Mouse (Mus musculus): Measurements from ENCODE around the gene Rc3h2. TPM values are rescaled to one million over a fixed set of nuclear protein-coding genes. Genes with fewer than 3 reads are reported as not detected.
A peak's percentile ranks its signal among the peaks of the same experiment; 100 is the strongest.

The Rc3h2 gene
- polyA plus RNA-seq (2012; rRNA removed): 7.2 and 8.2 TPM in 2 replicates

GRCm38 (mm10) chr2:37422306-37423304, at the start of gene Rc3h2:
Gene Rc3h2, minus strand, starts transcription at chr2:37422903.
- no peaks in the 10 kb centered on the region for H3K27me3 ChIP-seq (ENCODE audit: control insufficient read depth, insufficient read depth, low read length)
- no peak for TF ChIP-seq CTCF (IDR thresholded peaks at IDR 0.05; ENCODE audit: control insufficient read depth, insufficient read depth, insufficient replicate concordance, low read depth, low read length)
- peak; percentile 98 for TF ChIP-seq POLR2A (IDR thresholded peaks at IDR 0.05; ENCODE audit: control insufficient read depth, low read depth, low read length)
- H3K4me3 ChIP-seq (ENCODE audit: control insufficient read depth, low read depth, low read length): peak within 1 kb of the TSS; percentile 92
- no peaks in the 10 kb centered on the region for H3K4me1 ChIP-seq (ENCODE audit: control insufficient read depth, insufficient read depth, low read length)
- H3K36me3 ChIP-seq (ENCODE audit: control insufficient read depth, insufficient read depth, low read length): no peaks in the 10 kb centered on the region
- H3K27ac ChIP-seq (ENCODE audit: control insufficient read depth, insufficient read depth, low read depth, low read length): peak within 1 kb of the TSS; percentile 78

- TF ChIP-seq CTCF (IDR thresholded peaks at IDR 0.05; ENCODE audit: control insufficient read depth, insufficient read depth, insufficient replicate concordance, low read depth, low read length) (no peak), POLR2A (IDR thresholded peaks at IDR 0.05; ENCODE audit: control insufficient read depth, low read depth, low read length) (no peak)
- Histone ChIP-seq H3K27ac (ENCODE audit: control insufficient read depth, insufficient read depth, low read depth, low read length) (no peak overlapping the region), H3K36me3 (ENCODE audit: control insufficient read depth, insufficient read depth, low read length) (no peaks in the 10 kb centered on the region), H3K4me3 (ENCODE audit: control insufficient read depth, low read depth, low read length) (no peak overlapping the region), H3K4me1 (ENCODE audit: control insufficient read depth, insufficient read depth, low read length) (no peaks in the 10 kb centered on the region), H3K27me3 (ENCODE audit: control insufficient read depth, insufficient read depth, low read length) (no peaks in the 10 kb centered on the region)
These were observed 43.6 kb upstream of the Rc3h2 start for GRCm38 (mm10) chr2:37466266-37466665.

GRCm38 (mm10) chr2:37460707-37461106, 38.0 kb upstream of the Rc3h2 start:
- TF ChIP-seq POLR2A (IDR thresholded peaks at IDR 0.05; ENCODE audit: control insufficient read depth, low read depth, low read length): no peak
- no peak for TF ChIP-seq CTCF (IDR thresholded peaks at IDR 0.05; ENCODE audit: control insufficient read depth, insufficient read depth, insufficient replicate concordance, low read depth, low read length)
- Histone ChIP-seq H3K4me3 (ENCODE audit: control insufficient read depth, low read depth, low read length) (no peak overlapping the region), H3K27me3 (ENCODE audit: control insufficient read depth, insufficient read depth, low read length) (no peaks in the 10 kb centered on the region), H3K36me3 (ENCODE audit: control insufficient read depth, insufficient read depth, low read length) (no peaks in the 10 kb centered on the region), H3K27ac (ENCODE audit: control insufficient read depth, insufficient read depth, low read depth, low read length) (no peak overlapping the region), H3K4me1 (ENCODE audit: control insufficient read depth, insufficient read depth, low read length) (no peaks in the 10 kb centered on the region)

- Histone ChIP-seq H3K4me3 (ENCODE audit: control insufficient read depth, low read depth, low read length) (peak overlapping the region; percentile 95), H3K27me3 (ENCODE audit: control insufficient read depth, insufficient read depth, low read length) (no peaks in the 10 kb centered on the region), H3K36me3 (ENCODE audit: control insufficient read depth, insufficient read depth, low read length) (no peaks in the 10 kb centered on the region), H3K27ac (ENCODE audit: control insufficient read depth, insufficient read depth, low read depth, low read length) (peak overlapping the region; percentile 88), H3K4me1 (ENCODE audit: control insufficient read depth, insufficient read depth, low read length) (peaks cover 4% of the 10 kb centered on the region)
- no peak for TF ChIP-seq CTCF (IDR thresholded peaks at IDR 0.05; ENCODE audit: control insufficient read depth, insufficient read depth, insufficient replicate concordance, low read depth, low read length)
- no peak; the same call in 1 of the 2 replicates for TF ChIP-seq POLR2A (IDR thresholded peaks at IDR 0.05; ENCODE audit: control insufficient read depth, low read depth, low read length)
These were observed 29.7 kb upstream of the Rc3h2 start for GRCm38 (mm10) chr2:37452376-37452760.

- H3K4me3 ChIP-seq (ENCODE audit: control insufficient read depth, low read depth, low read length): peak overlapping the region; percentile 95
- TF ChIP-seq CTCF (IDR thresholded peaks at IDR 0.05; ENCODE audit: control insufficient read depth, insufficient read depth, insufficient replicate concordance, low read depth, low read length) (no peak), POLR2A (IDR thresholded peaks at IDR 0.05; ENCODE audit: control insufficient read depth, low read depth, low read length) (peak; percentile 92)
- H3K27ac ChIP-seq (ENCODE audit: control insufficient read depth, insufficient read depth, low read depth, low read length): peak overlapping the region; percentile 88
- H3K4me1 ChIP-seq (ENCODE audit: control insufficient read depth, insufficient read depth, low read length): peaks cover 4% of the 10 kb centered on the region
- no peaks in the 10 kb centered on the region for H3K27me3 ChIP-seq (ENCODE audit: control insufficient read depth, insufficient read depth, low read length)
- no peaks in the 10 kb centered on the region for H3K36me3 ChIP-seq (ENCODE audit: control insufficient read depth, insufficient read depth, low read length)
These were observed 29.1 kb upstream of the Rc3h2 start for GRCm38 (mm10) chr2:37451667-37452375.

- no peaks in the 10 kb centered on the region; the same call in 1 of the 2 replicates for H3K4me1 ChIP-seq (ENCODE audit: control insufficient read depth, insufficient read depth, low read length)
- H3K4me3 ChIP-seq (ENCODE audit: control insufficient read depth, low read depth, low read length): peak within 1 kb of the TSS; percentile 97
- TF ChIP-seq CTCF (IDR thresholded peaks at IDR 0.05; ENCODE audit: control insufficient read depth, insufficient read depth, insufficient replicate concordance, low read depth, low read length) (no peak), POLR2A (IDR thresholded peaks at IDR 0.05; ENCODE audit: control insufficient read depth, low read depth, low read length) (peak; percentile 83)
- no peaks in the 10 kb centered on the region for H3K27me3 ChIP-seq (ENCODE audit: control insufficient read depth, insufficient read depth, low read length)
- H3K36me3 ChIP-seq (ENCODE audit: control insufficient read depth, insufficient read depth, low read length): no peaks in the 10 kb centered on the region
- H3K27ac ChIP-seq (ENCODE audit: control insufficient read depth, insufficient read depth, low read depth, low read length): peak within 1 kb of the TSS; percentile 89
These were observed 20.2 kb upstream of the Rc3h2 start, which contains the start of the genes Zbtb26, Zbtb6 and Rabgap1 for GRCm38 (mm10) chr2:37442611-37443591. Gene Zbtb26, minus strand, starts transcription at chr2:37443135. Gene Zbtb6, minus strand, starts transcription at chr2:37443171. Gene Rabgap1, plus strand, starts transcription at chr2:37443279.

Measured in testis, adult 2 months (tissue).